Mouse (Mus musculus) kidney, postnatal 36 days (tissue): ENCODE data around the gene Wnt3a.

Experiments used
- DNase-seq, 2 experiments: peaks; one replicate each; pipeline ENCODE4 v3.0.0; 2021 to 2022; ENCODE audit warnings: mixed read lengths in 2 of 2

Wnt3a gene

DNA sequence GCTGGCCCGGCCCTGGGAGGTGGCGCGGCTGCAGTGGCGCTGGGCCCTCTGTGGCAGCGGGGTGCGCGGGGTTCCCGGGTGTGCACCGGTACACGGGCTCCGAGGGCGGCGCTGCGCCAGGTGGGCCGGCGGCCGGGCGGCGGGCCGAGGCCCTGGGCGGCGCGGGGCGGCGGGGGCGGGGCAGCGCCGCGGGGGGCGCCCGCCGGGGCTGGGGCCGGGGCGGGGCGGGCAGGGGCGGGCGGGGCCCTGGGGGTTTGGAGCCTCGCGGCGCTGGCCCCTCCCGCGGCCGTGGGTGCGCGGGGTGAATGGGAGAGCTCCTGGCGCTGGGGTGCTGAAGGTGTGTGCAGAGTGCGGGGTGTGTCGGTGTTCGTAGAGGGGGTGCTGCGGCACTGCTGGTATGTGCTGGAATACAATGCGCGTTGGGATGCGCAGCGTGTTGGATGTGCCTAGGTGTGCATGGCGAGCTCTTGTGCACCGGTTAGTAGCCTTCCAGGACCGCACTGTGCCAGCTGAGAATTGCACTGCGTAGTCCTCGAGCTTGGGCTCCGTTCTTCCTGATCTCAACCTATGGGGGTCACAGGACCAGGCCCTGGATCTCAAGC is at the start of gene Wnt3a:
Gene Wnt3a (minus strand): TSS at position 51 of the 602 bp plus-strand sequence.
- DNase-seq = no peak

GRCm38 (mm10) chr11:59338736-59339120 is 48.2 kb upstream of the Wnt3a start:
- no peak for DNase-seq

DNA sequence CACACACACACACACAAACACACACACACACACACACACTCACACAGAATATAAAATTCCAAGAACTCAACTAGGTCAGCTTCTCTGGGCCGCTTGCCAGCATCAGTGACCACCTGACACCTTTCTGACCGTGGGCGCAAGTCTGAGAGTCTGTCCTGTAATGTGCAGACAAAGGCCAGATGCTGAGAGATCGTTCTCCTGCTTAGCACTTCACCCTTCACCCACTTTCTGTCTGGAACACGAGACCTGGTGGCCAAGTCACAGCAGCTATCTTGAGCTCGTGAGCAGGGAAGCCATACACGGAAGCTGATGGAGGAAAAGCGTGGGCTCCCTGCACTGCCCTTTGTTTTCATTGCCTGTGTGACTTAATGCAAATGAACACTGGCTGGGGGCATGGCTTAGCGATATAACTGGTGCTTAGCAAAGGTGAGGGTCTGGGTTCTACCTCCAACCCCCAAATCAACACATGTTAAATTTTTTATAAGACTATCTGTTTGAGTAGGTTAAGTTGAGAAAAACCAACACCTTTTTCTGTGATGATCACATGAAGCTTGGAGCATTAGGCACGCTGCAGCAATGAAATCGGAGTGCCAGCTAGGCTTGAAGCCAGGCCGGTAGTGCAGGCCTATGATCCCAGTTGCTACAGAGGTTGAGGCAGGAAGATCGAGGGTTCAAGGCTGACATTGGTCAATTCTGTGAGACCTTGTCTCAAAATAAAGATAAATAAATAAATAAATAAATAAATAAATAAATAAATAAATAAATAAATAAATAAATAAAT is 47.6 kb upstream of the Wnt3a start:
- peak; percentile 62 to 69 for DNase-seq

DNA sequence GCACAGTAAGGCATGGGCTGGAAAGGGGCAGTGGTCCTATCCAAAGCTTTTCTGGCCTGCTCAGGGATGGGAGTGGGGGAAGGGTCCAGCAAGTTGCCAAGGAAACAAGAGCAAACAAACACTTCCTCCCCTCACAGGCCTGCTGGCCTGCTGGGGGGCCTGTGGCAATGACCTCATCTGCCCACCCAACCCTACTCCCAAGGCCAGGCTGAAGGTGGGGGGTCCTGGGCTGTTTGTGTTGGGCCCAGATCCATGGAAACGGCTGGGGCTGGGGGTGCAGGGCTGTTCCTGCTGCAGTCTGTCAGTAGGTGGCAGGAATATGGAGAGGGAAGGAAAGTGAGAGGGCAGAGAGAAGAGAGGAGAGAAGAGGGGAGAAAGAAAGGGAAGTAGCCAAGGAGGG is 45.8 kb upstream of the Wnt3a start:
- no peak for DNase-seq

DNA sequence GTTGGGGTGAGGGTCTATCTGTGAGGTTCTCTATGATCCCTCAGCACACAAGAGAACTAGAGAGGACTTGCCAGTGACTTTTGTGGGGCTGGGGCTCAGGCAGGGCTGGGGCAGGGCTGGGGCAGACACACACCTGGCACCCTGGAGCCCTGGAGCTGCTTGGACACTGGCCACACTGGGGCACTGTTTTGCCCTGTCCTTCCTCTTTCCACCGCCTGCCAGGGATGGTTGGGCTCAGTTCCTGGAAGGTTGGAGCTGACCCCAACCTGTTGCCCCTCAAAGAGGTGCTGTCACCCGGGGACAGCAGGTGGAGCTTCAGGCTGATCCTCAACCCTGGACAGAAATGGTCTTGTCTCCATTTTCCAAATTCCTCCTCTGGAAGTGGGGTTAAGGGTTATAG is 45.4 kb upstream of the Wnt3a start:
- no peak for DNase-seq

DNA sequence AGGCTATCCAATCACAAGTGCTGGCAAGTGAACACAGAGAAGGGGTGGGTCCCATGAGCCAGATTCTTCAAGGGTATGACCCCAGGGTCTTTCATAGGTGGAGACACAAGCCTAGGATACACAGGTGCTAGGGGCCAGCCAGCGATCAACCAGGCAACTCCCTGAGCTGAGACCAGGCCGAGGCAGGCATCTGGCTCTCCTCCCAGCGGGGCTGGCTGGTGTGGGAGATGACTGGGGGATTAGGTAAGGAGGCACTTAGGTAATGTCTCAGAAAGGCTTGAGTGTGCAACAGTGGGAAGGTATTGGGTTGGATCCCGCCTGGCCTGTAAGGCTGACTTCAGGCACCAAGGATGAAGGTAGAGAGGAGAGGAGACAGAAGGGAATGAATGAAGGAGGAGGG is 44.6 kb upstream of the Wnt3a start:
- no peak for DNase-seq

- DNase-seq = no peak
These were observed 42.4 kb upstream of the Wnt3a start for GRCm38 (mm10) chr11:59332938-59333337.

- DNase-seq = no peak
These were observed 40.8 kb upstream of the Wnt3a start for GRCm38 (mm10) chr11:59331167-59331869.

DNA sequence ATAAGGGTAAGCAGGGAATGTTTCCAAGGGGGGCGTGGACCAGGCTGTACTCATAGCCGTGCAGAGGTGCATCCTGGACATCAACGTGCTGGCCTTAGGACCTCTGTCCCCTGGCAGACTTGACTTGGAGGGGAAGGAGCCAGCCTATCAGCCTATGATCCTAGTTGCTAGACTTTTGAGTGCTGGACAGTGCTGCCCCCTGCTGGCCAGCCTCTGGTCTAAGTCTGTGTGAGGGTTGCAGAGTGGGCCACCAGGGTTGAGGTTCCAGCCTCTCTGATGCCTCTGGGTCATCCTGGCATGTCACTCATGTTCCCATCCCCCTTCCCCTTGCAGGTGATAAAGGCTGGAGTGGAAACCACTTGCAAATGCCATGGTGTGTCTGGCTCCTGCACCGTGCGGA is 40.0 kb upstream of the Wnt3a start:
- peak; percentile 67 to 87 for DNase-seq

DNA sequence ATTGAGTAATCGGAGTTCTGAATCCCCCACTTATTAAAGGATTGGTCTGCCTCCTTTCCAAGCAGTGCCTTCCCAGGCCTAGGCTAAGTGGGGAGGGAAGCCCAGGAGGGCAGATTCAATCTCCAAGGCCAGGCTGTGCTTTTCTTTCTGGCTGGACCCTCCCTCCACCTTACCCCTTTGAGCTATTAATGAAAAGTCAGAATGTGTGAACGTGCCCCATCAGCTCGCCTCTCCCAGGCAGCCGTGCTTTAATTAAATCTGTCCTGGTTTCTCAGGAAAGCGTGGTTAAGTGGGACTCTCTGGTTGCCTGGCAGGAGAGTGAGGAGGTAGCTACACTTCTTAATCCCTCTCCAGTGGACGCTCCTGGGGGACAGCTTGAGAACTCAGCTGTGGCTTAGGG is 39.1 kb upstream of the Wnt3a start:
- DNase-seq = no peak

- DNase-seq = peak in 1 of 2 experiments; percentile 27
These were observed 37.1 kb upstream of the Wnt3a start for GRCm38 (mm10) chr11:59327625-59328024.

DNA sequence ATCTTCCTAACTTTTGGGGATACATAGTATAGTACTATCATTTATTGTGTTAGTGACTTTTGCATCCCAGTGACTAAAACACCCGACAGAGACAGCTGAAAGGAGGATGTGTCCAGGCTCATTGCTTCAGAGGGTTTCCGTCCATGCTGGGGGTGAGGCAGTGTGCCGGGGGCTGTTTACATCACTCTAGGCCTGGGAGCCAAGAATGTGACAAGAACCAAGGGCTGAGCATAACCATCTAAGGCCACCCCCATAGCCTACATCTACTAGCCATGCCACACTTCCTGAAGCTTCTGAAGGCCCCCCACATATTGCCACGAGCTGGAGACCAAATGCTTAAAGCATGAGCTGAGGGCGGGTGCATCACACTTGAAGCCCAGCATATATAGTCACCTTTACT is 34.2 kb upstream of the Wnt3a start:
- DNase-seq = no peak

DNA sequence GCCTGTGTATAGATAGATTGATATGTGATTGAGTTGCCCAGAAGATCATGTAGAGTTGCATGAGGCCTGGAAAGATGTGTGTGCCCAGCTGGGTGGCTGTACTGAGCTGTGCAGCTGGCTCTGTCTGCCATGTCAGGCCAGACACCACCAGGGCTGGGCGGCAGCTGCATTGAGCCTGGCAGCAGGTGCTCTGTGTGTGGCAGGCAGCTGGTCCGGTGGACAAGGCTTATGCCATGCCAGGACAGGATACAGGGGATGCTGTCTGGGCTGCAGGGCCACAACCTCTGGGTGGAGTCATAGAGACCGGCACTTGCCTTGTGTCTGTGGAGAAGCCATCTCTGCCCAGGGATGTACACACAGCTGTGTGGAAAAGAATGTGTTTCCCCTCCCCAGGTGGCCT is 32.4 kb upstream of the Wnt3a start:
- no peak for DNase-seq

- DNase-seq = no peak
These were observed 26.0 kb upstream of the Wnt3a start for GRCm38 (mm10) chr11:59316517-59316916.

GRCm38 (mm10) chr11:59313944-59314343 is 23.4 kb upstream of the Wnt3a start:
- DNase-seq = peak; percentile 27 to 40

DNA sequence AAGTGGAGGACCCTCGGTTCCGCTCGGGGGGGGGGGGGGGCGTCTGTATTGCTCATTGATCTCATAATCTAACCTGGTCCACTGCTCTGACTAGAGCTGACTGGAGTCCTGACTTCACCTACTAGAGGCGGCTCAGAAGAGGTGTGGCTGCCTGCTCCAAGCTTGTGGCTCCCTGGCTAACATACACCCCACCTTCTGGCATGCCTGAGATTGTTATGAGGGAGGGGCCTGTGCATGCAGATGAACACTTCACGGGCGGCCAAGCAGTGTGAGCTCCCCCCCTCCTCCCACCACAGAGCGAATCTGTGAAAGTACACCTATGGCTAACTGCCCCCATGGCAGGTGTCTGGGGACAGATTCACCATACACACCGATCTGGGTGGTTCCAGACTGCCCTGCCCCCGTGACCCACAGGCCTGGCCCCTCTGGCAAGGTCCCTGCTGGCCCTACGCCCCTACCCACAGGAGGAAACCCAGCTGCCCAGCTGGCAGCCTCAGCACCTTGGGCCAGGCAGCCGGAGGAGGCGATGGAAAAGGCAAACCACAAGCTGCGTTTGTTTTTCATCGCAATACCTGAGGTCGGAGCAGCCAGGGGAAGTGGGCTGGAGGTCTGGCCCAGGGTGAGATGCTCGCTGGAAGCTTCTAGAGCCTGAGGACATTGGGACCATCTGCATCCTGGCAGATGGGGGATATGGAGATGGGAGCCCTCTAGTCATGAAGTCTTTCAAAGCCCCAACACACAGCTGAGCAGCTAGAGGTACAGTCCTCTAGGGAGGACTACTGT is 22.7 kb upstream of the Wnt3a start:
- no peak for DNase-seq

- DNase-seq = peak in 1 of 2 experiments; percentile 25
These were observed 21.9 kb upstream of the Wnt3a start for GRCm38 (mm10) chr11:59312501-59312900.

DNA sequence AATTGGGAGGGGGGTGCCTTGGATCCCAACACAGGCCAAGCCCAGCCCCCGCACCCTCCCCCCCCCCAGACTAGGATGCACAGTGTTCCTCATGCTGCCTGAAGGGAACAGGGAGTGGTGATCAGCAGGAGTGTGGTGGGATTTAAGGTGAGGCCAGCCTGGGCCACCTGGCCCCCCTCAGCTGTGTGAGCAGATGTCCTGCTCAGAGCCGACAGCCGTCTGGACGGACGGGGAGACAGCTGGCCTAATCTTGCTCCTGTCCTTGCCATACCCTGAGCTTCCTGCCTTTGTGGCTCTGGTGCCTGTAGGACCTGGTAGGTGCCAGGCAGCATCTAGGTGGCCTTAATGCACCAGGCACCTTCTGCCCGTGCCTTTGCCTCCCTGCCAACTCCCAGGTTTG is 21.5 kb upstream of the Wnt3a start:
- DNase-seq = no peak

DNA sequence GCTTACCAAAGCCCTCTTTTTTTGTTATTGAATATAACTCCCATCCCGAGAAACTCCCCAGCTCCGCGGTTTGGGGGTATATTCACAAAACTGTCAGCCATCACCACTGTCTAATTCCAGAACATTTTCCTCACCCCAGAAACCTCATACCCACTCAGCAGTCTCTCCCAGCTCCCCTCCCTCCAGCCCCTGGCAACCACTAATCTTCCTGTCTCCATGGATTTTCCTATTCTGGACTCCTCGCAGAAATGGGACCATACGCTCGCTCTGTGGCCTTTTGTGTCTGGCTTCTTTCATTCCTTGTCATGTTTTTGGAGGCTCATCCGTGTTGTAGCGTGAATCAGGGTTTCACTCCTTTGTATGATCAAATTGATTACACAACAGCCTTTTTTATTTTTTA is 19.4 kb upstream of the Wnt3a start:
- no peak for DNase-seq

GRCm38 (mm10) chr11:59309106-59309805 is 18.7 kb upstream of the Wnt3a start:
- peak in 1 of 2 experiments; percentile 34 for DNase-seq

DNA sequence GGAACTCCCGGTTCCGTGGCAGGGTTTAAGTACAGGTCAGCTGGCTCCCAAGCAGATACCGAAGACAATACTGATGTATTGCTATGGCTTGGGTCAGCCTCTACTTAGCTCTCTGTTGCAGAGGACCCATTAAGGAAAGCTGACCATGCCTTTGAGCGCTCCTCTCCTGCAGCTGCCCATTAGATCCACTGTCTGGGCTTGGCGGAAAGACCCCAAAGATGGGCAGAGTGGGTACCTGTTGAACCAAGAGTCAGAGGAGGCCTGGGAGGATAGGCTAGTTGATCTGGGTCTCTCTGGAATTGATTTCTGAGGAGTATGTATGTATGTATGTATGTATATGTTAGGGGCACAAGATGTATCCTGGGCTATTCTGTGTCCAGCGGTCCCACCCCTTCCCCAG is 18.1 kb upstream of the Wnt3a start:
- no peak for DNase-seq

DNA sequence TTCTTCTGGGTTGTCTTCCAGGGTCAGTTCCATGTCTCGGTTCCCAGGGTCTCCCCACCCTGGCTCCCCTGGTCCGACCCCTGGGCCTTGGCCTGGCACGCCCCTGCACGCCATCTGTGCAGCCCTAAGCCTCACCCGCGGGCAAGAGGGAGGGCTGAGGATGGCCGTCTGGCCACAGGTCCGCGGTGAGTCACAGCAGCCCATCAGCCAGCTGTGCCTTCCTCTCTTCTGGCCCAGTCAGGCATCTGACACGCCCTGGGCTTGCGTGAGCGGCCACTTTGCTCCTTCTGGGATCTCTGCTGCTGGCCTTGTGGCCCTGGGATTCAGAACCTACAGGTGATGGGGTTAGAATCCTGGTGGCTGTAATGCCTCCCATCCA is 17.6 kb upstream of the Wnt3a start:
- no peak for DNase-seq
